In the genomic region with DNA sequence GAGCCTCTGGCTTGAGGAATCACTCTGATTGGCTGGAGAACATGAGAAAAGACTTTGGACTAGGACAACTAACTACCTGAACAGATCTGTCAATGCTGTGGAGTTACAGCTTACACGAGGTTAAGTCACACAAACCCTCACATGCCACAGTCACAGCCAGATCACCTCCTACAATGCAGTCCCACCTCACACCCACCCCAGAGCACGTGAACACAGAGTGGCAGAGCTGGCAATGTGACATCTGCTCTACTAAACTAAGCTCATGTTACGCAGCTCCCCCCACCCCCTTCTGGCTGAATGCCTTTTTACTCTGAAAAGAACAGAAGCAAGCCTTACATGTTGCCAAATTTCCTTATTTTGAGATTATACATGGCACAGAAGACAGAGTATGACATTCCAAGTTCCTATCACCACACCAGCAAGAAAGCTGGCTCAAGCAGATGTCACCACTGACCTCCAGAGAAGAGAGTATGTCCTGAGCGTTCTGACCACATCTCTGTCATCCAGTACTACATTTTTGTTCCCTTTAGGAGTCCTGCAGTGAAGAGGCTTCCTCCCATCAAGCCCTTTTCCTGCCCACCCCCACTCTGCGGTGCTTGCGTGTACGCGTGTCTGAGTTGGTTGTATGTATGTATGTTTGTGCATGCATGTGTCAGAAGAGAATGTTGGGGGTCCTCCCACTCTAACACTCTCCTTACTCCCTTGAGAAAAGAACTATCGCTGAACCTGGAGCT, we compare ENCODE assay signal across 9 mouse cellular contexts. TPM values are rescaled to one million over a fixed set of nuclear protein-coding genes. Genes with fewer than 3 reads are reported as not detected.
DNase-seq lines count a peak whose midpoint lies in the region; ATAC-seq and TF ChIP-seq lines count a peak whose summit lies in the region.
"Had no signal": no experiment of that assay in that cellular context is flagged by ENCODE, and none has a peak within 500 bp of the region (broad histone marks: within the 10 kb centered on the region; RNA-seq: fewer than 3 reads in every experiment).

No protein-coding gene starts in this region.

- H3K36me3 ChIP-seq in intestine, postnatal 0 days (ENCODE audit: control insufficient read depth, insufficient read depth), result no peaks in the 10 kb centered on the region

- peak overlapping the region; percentile 28; the same call in 1 of the 2 replicates for H3K27ac ChIP-seq in intestine, postnatal 0 days (ENCODE audit: low read depth, low read length)
- H3K27ac ChIP-seq: macrophage had no signal

- H3K9me3 ChIP-seq in intestine, postnatal 0 days (ENCODE audit: control insufficient read depth), result no peaks in the 10 kb centered on the region

- no peak overlapping the region for H3K4me3 ChIP-seq in intestine, postnatal 0 days (ENCODE audit: low read depth, low read length)

- peak; percentile 80 for ATAC-seq in intestine, postnatal 0 days
- peak; percentile 38 for ATAC-seq in megakaryocyte progenitor cell, adult 5-6 weeks (replicated peaks; ENCODE audit: poor library complexity)

- 64% methylated on average over 9 of the region's 9 CpGs for WGBS in intestine, postnatal 0 days

- H3K4me2 ChIP-seq in intestine, postnatal 0 days (replicated peaks; ENCODE audit: low read depth), result no peak overlapping the region; the same call in 1 of the 2 replicates

- H3K9ac ChIP-seq in intestine, postnatal 0 days (ENCODE audit: low read depth, low read length), result no peak overlapping the region

- peaks cover 3% of the 10 kb centered on the region; the same call in 1 of the 2 replicates for H3K4me1 ChIP-seq in intestine, postnatal 0 days (replicated peaks; ENCODE audit: control insufficient read depth, insufficient read depth, low read length)

- no peak for TF ChIP-seq CTCF in intestine, postnatal 0 days (IDR thresholded peaks at IDR 0.05; ENCODE audit: low read depth)

- H3K27me3 ChIP-seq in intestine, postnatal 0 days (replicated peaks; ENCODE audit: control insufficient read depth, insufficient read depth, low read length), result no peaks in the 10 kb centered on the region

- peak; percentile 19 for DNase-seq in retina, postnatal 1 day
- no peak for DNase-seq in retina, embryonic 14.5 days (ENCODE audit: low spot score)
- DNase-seq in frontal cortex, adult 2 months (ENCODE audit: extremely low spot score in 1 of 2, low spot score in 1 of 2), result peak; percentile 69 to 81
- peak; percentile 32 to 83 for DNase-seq in left cerebral cortex, adult 8-10 months (ENCODE audit: low spot score in 2 of 2)
- no peak for DNase-seq in spleen, adult 18-20 months
- no peak for DNase-seq in cerebellum, adult 11-12 months

RNA-seq across cellular contexts. Expression of a gene that starts 9.4 kb away (rescaled TPM):
- polyA plus RNA-seq in frontal cortex, adult 2 months (2012; rRNA removed), result 11.6 and 11.9 TPM in 2 replicates
- polyA plus RNA-seq in intestine, postnatal 0 days (2015; fragmentation: Nextera tagmentation; extraction: Ambion mirVana), result 4.9 and 6.1 TPM in 2 replicates
- 10 to 100 TPM; 19.6 to 23.7 (median 20.7) TPM for total RNA-seq in left cerebral cortex, adult 8-10 months (2022)
- 12.5 and 17.1 TPM in 2 replicates for total RNA-seq in megakaryocyte progenitor cell, adult 5-6 weeks (2015)
- total RNA-seq in megakaryocyte progenitor cell, adult 5-6 weeks (2017), result 5.0 and 10.6 TPM in 2 replicates

Comparison
In these comparisons a context has a peak if more than half of its experiments do, and no peak if none do; other contexts are left out.
1. DNase-seq: peak in retina, postnatal 1 day (single experiment), frontal cortex, adult 2 months (2 of 2) and left cerebral cortex, adult 8-10 months (2 of 2); none in retina, embryonic 14.5 days (single experiment), spleen, adult 18-20 months (0 of 2) and cerebellum, adult 11-12 months (single experiment).